Mouse (Mus musculus) forelimb bud, embryonic 11.5 days (tissue): ENCODE measurements around the gene Lrrc52.
A peak's percentile ranks its signal among the peaks of the same experiment; 100 is the strongest.

ENCODE experiments used
- DNase-seq: peaks from one replicate; pipeline ENCODE4 v3.0.0-alpha.2; 2012; ENCODE audit warnings: low read depth, low spot score

Lrrc52 gene

DNA sequence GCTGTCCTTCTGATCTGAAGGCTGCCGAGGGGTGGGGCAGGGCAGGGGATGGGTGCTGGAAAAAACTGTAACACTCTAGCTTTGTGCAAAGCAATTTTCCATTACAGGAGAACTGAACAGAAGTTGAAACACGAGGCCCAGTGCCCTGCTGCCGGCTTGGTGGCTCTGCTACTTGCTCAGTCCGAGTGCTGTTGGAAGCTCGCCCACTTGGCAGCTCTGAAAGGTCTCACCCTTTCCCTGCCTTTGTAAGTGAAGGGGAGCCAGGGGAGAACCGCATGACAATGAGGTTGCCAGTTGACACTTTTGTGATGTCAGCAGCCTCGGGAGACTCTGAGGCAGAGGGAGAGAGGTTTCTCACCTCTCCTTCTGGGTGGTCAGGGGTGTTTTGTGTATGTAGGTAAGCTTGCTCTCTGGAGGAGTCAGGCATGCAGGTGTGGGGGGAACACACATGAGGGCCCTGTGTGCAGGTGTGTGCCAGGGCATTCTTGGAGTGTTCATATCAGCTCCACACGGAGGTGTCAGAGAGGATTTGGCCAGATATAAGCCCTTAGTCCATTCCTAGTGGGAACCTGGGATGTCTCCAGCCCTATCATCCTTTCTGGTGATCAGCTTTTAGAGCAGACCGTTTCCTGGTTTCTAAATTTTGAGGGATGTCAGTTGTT, at the start of gene Lrrc52:
Gene Lrrc52, minus strand, starts transcription at position 16 of the 662 bp plus-strand sequence.
- no peak for DNase-seq

DNA sequence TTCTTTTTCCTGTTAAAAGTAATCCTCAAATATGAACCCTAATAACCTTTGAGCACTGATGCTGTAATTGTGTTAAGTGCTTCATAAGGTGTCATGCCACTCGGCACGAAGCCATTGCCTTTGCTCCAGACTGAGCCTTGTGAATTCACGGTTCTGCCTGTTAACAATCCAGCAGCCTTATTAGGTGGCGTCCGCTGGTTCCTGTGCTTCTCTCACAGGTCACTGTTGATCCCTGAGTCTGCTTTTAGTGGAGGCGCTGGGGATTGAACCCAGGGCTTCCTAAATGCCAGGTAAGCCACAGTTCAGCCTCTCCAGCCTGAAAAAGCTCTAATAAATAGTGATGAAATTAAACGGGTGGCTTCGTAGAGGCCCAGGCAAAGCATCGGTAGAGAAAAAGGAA, 45.0 kb upstream of the Lrrc52 start:
- DNase-seq: no peak

GRCm38 (mm10) chr1:167506048-167506447, 39.5 kb upstream of the Lrrc52 start:
- DNase-seq: no peak

DNA sequence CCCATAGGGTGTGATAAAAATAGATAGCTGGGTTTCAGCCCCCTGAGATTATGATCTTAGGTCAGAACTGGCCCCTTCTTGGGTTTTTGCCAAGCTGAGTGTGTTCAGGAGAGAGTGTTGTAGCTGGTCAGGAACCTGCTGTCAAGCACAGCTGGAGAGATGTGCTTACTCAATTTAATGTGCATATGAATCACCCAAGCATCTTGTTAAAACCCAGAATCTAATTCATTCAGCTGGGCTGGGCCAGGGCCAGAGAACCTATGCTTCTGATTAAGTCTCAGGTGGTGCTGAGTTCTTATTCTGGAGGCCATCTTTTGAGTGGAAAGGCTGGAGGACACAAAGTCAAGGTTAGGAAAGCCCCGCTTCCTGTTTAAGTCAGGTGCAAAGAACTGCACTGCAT, 38.8 kb upstream of the Lrrc52 start:
- no peak for DNase-seq

- DNase-seq: peak; percentile 37
Measured at GRCm38 (mm10) chr1:167499097-167499850, 32.7 kb upstream of the Lrrc52 start.

DNA sequence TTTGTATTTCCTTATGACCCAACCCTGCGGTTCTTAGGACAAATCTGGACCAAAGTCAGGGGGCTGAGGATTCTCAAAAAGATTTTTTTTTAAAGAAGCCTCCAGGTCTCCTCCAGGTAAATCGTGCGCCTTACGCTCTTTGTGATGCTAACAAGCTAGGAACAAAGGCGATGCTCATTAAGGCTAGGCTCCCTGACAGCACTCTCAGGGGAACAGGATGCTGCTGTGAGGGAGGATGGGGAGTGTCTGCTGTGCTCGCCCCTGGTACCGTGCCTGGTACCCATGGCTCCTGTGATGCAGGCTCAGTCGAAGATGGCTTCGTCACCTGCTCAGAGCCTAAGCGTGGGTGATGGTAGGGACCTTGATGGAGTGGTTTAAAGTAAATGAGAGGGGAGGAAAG, 31.4 kb upstream of the Lrrc52 start:
- no peak for DNase-seq

DNA sequence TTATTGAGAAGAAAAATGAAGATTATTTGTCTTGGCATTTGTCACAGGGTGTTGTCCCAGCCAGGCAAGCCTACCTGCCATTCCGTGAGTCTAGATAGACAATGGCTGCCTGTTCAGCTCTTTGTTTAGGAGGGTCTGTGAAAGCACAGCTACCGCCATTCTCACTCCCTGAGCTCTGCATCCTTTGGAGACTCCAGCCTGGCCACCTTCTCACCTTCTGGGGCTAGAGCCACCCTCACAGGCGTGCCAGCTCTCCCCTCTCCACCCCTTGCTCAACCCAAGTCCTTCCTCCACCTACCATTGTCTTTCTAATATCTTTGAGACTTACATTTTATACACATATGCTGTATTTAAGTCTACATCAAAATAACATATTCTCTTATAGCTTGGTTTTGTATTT, 31.0 kb upstream of the Lrrc52 start:
- DNase-seq: no peak

DNA sequence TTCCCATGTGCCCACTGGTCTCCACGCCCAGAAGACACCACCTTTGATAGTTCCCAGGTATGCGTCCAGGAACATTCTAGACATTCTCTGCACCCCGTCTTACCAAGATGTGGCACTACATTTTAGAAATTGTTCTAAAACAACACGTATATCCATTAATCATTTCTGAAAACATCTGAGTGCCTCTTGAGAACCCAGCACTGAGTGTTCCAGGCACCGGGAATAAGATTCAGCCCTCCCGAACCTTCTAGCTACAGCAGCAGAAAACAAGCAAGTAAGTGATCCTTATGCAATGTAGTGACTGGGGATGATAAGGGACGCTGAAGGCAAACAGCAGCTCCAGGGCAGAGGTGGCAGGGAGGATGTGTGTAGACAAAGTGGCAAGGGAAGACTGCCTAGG, 24.9 kb upstream of the Lrrc52 start:
- DNase-seq: no peak

DNA sequence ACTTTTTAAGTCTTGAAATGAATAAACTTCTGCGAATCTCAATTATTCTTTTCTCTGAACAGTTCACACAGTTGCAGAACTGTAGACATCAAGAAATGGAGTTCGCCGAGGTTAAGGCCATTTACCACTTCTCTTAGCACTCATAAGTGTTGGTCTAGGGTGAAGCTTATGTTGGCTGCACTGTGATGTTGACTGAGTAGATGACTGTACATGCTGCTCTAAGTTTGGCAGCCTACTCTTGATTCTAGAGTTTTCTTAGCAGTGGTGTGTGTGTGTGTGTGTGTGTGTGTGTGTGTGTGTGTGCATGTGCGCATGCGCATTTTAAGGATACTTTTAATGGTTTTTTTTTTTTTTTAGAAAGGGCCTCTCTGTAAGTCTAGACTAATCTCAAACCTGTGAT, 21.4 kb upstream of the Lrrc52 start:
- no peak for DNase-seq

DNA sequence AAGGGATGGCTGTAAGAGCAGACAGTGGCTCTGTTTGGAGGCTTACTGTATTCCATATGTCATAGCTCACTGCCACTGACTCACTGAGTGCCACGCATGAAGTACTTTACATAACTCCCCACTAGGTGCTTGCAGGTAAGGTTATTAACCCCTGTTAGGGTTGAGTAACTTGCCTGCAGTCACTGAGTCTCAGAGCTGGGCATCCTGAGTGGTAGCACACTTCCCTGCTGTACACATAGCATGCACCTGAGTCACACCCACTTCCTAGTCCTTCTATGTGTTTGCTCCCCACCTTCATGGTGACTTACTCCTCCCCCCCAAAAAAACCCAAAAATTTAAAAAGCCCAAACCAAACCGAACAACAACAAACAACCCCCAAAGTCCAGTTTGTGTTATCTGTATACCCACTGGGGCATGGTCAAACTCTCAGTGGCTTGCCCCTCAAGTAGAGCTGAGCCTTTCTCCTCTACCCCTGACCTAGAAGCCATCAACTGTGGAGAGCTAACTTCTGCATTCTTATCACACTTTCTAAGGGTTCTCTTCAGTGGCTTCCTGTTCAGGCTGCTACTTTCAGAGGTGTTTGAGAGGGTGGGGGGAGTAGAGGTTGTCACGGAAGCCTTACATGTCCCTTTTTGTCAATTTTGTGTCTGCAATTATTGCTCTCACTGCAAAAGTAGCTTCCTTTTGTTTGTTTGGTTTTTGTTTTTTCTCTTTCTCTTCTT, 20.5 kb upstream of the Lrrc52 start:
- DNase-seq: no peak

GRCm38 (mm10) chr1:167482863-167483262, 16.3 kb upstream of the Lrrc52 start:
- DNase-seq: no peak

DNA sequence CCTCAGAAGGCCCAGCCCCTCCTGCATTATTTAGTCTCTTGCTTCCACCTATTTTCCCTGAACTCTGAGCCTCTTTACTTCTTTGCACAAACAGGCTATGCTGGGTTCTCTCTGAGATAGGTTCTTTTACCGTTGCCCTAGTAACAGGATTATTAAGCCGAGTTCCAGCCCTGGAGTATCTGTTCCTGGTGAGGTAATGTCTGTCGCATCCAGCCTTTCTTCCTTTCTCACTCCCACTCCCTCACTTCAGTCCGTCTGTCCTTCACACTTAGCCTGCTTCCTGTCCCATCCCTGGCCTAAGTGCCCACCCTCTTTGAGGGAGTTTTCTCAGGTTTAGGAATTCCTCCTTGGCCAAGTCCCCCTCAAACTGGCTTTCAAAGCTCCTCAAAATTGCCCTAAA, 7.0 kb upstream of the Lrrc52 start:
- DNase-seq: no peak

- no peak for DNase-seq
Measured at GRCm38 (mm10) chr1:167467916-167468315, 1.3 kb upstream of the Lrrc52 start.

GRCm38 (mm10) chr1:167457311-167457710, 9.3 kb downstream of the Lrrc52 start:
- DNase-seq: no peak

DNA sequence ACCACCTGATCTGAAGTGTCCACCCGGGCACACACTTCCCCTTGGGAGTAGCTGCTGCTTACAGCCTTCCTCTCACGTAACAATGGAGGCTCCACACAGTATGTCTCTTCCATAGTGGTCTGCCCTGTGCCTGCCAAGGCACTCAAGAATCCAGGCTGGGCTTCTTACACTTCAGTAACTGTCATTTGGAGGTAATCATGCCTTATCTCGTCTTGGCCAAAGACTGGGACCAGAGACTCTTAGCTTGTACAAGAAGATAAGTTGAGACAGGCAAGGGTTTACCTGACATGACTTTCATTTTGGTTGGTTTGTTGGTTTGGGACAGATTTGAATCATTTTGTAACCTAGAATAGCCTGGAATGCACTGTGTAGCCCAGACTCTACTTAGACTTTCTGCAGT, 13.5 kb downstream of the Lrrc52 start:
- DNase-seq: no peak

GRCm38 (mm10) chr1:167452456-167452855, 14.1 kb downstream of the Lrrc52 start:
- no peak for DNase-seq

- no peak for DNase-seq
Measured at GRCm38 (mm10) chr1:167448598-167448997, 18.0 kb downstream of the Lrrc52 start.

DNA sequence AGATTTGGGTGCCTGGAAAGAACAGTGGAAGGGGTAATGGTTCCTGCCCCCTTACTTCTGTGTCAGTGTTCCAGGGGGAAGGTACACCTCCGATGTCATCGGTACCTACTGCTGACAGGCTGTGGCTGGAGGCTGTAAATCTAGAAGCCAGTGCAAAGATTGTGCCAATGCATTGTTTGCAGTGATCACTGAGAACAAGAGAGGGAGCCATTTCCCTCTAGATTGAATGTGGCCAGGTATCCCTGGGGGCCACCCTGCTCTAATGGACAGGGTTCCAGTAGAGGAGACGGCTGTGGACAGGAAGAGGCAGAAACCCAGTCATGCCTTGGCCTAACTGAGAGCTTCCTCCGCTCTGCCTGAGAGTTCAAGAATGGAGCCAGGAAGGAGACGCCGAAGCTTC, 18.5 kb downstream of the Lrrc52 start:
- no peak for DNase-seq

GRCm38 (mm10) chr1:167446516-167446915, 20.1 kb downstream of the Lrrc52 start:
- no peak for DNase-seq

GRCm38 (mm10) chr1:167445167-167445566, 21.4 kb downstream of the Lrrc52 start:
- DNase-seq: no peak

GRCm38 (mm10) chr1:167438231-167438885, 28.2 kb downstream of the Lrrc52 start:
- DNase-seq: peak; percentile 54

- no peak for DNase-seq
Measured at GRCm38 (mm10) chr1:167437091-167437490, 29.5 kb downstream of the Lrrc52 start.
